Mouse (Mus musculus) hindbrain, embryonic 11.5 days (tissue): ENCODE measurements around the gene Ltb4r2. TPM values are rescaled to one million over a fixed set of nuclear protein-coding genes. Genes with fewer than 3 reads are reported as not detected.
"Not testable (repeated sequence)": the region's sequence is repeated elsewhere in the genome, so short reads cannot be mapped to it uniquely, and the experiment has no call there.

Experiments used
- ATAC-seq: fragments of 200-750 bp; cut with Nextera tagmentation; 2 replicates; pipeline ENCODE4 v1.8.0; 2017; ENCODE audit warnings: mild to moderate bottlenecking, moderate TSS enrichment, moderate library complexity; ENCODE audit not compliant: low FRiP score
- DNase-seq: peaks from one replicate; pipeline ENCODE4 v3.0.0-alpha.2; 2015; ENCODE audit warnings: low spot score
- H3K27ac ChIP-seq: fragments of 300-500 bp; sonication (generic); 2 replicates; pipeline ENCODE4 v1.5.1; 2014; ENCODE audit warnings: mild to moderate bottlenecking, low read depth, low read length
- H3K27me3 ChIP-seq: fragments of 300-500 bp; sonication (generic); 2 replicates; pipeline ENCODE4 v1.6.1; 2014; ENCODE audit warnings: mild to moderate bottlenecking, low read length, moderate library complexity, mixed read lengths; ENCODE audit not compliant: control insufficient read depth, insufficient read depth
- H3K36me3 ChIP-seq: fragments of 300-500 bp; sonication (generic); 2 replicates; pipeline ENCODE4 v1.6.1; 2014; ENCODE audit warnings: mild to moderate bottlenecking, low read length, moderate library complexity, mixed read lengths; ENCODE audit not compliant: control insufficient read depth, insufficient read depth
- H3K4me1 ChIP-seq: fragments of 300-500 bp; sonication (generic); replicated peaks from 2 replicates; pipeline ENCODE4 v1.6.1; 2014; ENCODE audit warnings: low read length, mixed read lengths; ENCODE audit not compliant: control insufficient read depth, insufficient read depth
- H3K4me2 ChIP-seq: fragments of 300-500 bp; sonication (generic); replicated peaks from 2 replicates; pipeline ENCODE4 v1.6.1; 2014; ENCODE audit warnings: mild to moderate bottlenecking, low read depth, low read length
- H3K4me3 ChIP-seq: fragments of 300-500 bp; sonication (generic); 2 replicates; pipeline ENCODE4 v1.5.1; 2014; ENCODE audit warnings: low read depth, low read length
- H3K9ac ChIP-seq: fragments of 300-500 bp; sonication (generic); 2 replicates; pipeline ENCODE4 v1.6.1; 2014; ENCODE audit warnings: low read depth, low read length
- H3K9me3 ChIP-seq: fragments of 300-500 bp; sonication (generic); 2 replicates; pipeline ENCODE4 v1.6.1; 2016; ENCODE audit warnings: low read length; ENCODE audit not compliant: control insufficient read depth
- WGBS: fragments of 180-500 bp; shearing (Covaris S2); extraction: QIAGEN DNeasy Blood & Tissue Kit; methylation state at CpG from one replicate; pipeline ENCODE4 v1.1.7; 2014; 5-methylcytosine and 5-hydroxymethylcytosine counted together
- polyA plus RNA-seq: library from polyadenylated mRNA; unstranded; fragments of >200 nt; fragmentation: Nextera tagmentation; extraction: Ambion mirVana; gene quantifications from 2 replicates; pipeline ENCODE4 v1.2.1, GENCODE M21; 2014

Gene Ltb4r2
- polyA plus RNA-seq, 1 experiment from 2014 or later = 0.62 TPM

DNA sequence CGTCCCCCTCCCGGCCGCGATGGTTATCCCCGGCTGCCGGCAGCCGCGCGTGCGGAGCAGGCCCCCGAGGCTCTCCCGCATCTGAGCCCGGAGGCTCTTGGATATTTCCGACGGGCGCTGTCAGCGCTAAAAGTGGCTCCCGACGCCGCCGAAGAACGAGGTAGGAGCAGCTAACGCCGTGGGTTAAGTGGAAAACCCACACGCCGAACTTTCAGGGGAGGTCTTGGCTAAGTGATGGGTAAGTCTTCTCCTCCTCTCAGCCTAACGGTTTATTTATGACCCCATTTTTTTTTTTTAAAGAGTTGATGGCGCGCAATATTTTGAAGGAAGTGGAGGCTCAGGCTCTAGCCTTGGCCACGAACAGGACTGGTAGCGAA, 15.4 kb upstream of the Ltb4r2 start:
- H3K36me3 ChIP-seq = no peaks in the 10 kb centered on the region
- H3K4me2 ChIP-seq = peak overlapping the region; percentile 71
- DNase-seq = no peak
- ATAC-seq = no peak; the same call in 1 of the 2 replicates
- H3K4me3 ChIP-seq = peak overlapping the region; percentile 93
- peaks cover 3% of the 10 kb centered on the region; the same call in 1 of the 2 replicates for H3K4me1 ChIP-seq
- no peak overlapping the region for H3K27ac ChIP-seq
- peak overlapping the region; percentile 81 for H3K9ac ChIP-seq
- H3K9me3 ChIP-seq = no peaks in the 10 kb centered on the region
- H3K27me3 ChIP-seq = no peaks in the 10 kb centered on the region
- under 1% methylated on average over 31 of the region's 31 CpGs for WGBS

DNA sequence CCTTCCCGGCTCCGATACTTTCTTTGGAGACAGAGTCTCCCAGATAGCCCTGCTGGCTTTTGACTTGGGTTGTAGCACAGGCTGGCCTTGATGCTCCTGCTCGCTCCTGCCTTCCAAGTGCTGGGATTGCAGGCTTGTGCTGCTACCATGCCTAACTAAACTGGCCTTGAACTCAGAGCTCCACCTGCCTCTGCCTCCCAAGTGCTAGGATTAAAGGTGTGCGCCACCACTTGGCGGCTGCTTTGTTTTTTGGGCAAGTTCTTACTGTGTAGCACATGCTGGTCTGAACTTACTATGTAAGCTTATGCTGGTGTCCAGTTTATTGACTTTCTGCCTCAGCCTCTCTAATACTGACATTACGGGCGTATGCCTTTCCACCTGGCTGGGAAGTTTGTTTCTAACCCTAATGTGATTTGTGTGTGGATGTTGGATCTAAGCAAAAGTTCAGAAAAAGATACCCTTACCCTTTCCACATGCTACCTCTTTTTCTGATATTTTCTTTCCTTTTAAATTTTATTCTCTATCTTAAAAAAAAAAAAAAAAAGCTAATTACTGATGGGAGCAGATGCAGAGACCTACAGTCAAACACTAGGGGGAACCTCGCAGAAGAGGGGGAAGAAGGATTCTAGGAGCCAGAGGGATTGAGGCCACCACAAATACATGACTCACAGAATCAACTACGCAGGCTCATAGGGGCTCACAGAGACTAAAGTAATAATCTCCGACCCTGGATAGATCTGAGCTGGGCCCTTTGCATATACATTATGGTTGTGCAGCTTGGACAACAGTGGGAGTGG, 14.0 kb upstream of the Ltb4r2 start:
- no peak overlapping the region for H3K9ac ChIP-seq
- H3K4me1 ChIP-seq = peaks cover 3% of the 10 kb centered on the region; the same call in 1 of the 2 replicates
- DNase-seq (no peak), ATAC-seq (no peak)
- no peak overlapping the region for H3K27ac ChIP-seq
- no peaks in the 10 kb centered on the region for H3K9me3 ChIP-seq
- H3K36me3 ChIP-seq = no peaks in the 10 kb centered on the region
- no peak overlapping the region for H3K4me3 ChIP-seq
- H3K27me3 ChIP-seq = no peaks in the 10 kb centered on the region
- 90% methylated on average over 10 of the region's 10 CpGs for WGBS
- no peak overlapping the region for H3K4me2 ChIP-seq

DNA sequence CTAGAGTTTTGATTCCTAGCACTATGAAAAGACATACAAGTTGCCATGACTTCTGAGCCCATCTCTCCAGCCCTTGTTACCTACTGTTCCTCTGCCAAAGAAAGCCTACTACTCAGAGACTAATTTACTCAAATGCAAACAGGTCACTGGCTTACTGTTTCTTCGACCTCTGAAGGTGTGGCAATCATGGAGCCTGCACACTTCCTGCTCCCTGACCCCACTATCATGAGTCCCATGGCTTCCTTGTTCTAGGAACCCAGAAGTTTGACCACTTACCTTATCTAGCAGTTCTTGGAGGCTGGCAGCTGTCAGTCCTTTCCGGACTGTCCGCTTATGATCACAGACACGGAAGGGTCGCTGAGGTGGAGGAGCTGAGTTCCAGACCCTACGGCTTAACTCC, 3.7 kb upstream of the Ltb4r2 start:
- ATAC-seq (no peak), DNase-seq (no peak)
- Histone ChIP-seq H3K9ac (no peak overlapping the region), H3K9me3 (no peaks in the 10 kb centered on the region), H3K4me2 (no peak overlapping the region), H3K36me3 (peaks cover 15% of the 10 kb centered on the region; the same call in 1 of the 2 replicates), H3K27ac (no peak overlapping the region), H3K4me1 (0 out of 2 replicates have a peak, but pooled peaks cover 5% of the 10 kb centered on the region), H3K4me3 (no peak overlapping the region), H3K27me3 (peaks cover 17% of the 10 kb centered on the region)
- WGBS = 92% methylated on average over 6 of the region's 6 CpGs

DNA sequence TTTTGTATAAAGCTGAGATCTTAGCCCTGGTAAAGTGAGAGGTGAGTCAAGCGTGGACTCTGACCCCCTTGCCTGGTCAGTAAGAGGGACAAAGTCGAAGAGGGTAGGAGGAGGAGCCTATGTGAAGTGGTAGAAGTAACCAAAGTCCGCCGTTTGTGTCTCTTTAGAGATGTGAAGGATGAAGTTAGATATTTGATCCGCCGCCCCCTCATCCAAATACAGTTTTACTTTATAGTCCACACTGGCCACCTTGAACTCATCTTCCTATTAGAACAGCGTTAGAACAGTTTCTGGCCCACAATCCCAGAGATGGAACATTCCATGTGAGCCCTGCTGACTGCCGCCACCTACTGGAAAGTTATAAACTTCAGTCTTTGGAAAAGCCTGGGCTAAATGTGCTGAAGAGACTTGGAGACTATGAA, 2.9 kb upstream of the Ltb4r2 start, which contains the start of gene Cideb:
Gene Cideb (minus strand): TSS at position 96 of the 422 bp plus-strand sequence.
- 13% methylated on average over 8 of the region's 8 CpGs for WGBS
- Histone ChIP-seq H3K4me3 (no peak within 1 kb of the TSS), H3K9ac (no peak within 1 kb of the TSS), H3K27me3 (peaks cover 25% of the 10 kb centered on the region), H3K4me2 (no peak within 1 kb of the TSS), H3K36me3 (0 out of 2 replicates have a peak, but pooled peaks cover 9% of the 10 kb centered on the region), H3K27ac (no peak within 1 kb of the TSS), H3K9me3 (no peaks in the 10 kb centered on the region), H3K4me1 (0 out of 2 replicates have a peak, but pooled peaks cover 5% of the 10 kb centered on the region)
- no peak for ATAC-seq
- peak; percentile 74 for DNase-seq

DNA sequence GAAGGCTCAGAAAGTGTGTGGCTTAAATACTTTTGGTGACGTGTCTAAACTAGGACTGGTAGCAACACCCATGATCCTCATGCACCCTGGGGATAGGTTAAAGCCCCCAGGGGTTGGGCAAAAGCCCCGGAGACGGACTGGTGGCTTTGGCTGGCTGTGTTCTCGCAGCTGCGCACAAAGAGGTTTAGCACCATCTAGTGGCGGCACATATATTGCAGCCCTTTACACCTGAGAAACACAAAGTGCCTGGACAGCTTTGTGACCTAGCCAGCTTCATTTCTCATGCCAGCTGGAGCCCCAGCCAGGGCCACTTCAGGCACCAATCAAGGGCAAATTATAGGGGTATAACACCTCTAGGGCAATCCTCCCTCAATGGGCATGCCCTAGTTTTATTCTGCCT, 1.1 kb upstream of the Ltb4r2 start:
- peak; percentile 88 for DNase-seq
- H3K4me2 ChIP-seq, ATAC-seq, H3K27ac ChIP-seq, H3K9me3 ChIP-seq, H3K4me1 ChIP-seq, H3K9ac ChIP-seq, H3K36me3 ChIP-seq, H3K4me3 ChIP-seq: not testable (repeated sequence)
- peaks cover 36% of the 10 kb centered on the region for H3K27me3 ChIP-seq
- WGBS = 0% methylated on average over 6 of the region's 6 CpGs

DNA sequence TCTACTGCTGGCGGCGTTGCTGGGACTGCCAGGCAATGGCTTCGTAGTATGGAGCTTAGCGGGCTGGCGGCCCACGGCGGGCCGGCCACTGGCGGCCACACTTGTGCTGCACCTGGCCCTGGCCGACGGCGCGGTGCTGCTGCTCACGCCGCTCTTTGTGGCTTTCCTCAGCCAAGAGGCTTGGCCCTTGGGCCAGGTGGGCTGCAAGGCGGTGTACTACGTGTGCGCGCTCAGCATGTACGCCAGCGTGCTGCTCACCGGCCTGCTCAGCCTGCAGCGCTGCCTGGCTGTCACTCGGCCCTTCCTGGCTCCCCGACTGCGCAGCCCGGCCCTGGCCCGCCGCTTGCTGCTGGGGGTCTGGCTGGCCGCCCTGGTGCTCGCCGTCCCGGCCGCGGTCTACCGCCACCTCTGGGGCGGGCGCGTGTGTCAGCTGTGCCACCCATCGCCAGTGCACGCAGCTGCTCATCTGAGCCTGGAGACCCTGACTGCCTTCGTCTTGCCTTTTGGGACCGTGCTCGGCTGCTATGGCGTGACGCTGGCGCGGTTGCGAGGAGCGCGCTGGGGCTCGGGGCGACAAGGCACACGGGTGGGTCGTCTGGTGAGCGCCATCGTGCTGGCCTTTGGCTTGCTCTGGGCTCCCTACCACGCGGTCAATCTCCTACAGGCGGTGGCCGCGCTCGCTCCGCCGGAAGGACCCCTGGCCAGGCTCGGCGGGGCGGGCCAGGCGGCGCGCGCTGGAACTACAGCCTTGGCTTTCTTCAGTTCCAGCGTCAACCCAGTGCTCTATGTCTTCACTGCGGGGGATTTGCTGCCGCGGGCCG, 983 bp downstream of the Ltb4r2 start:
- peaks cover 48% of the 10 kb centered on the region for H3K27me3 ChIP-seq
- no peaks in the 10 kb centered on the region for H3K36me3 ChIP-seq
- peak overlapping the region; percentile 9; the same call in 1 of the 2 replicates for H3K27ac ChIP-seq
- H3K9me3 ChIP-seq = no peaks in the 10 kb centered on the region
- DNase-seq = peak; percentile 77
- peak overlapping the region; percentile 94 for H3K4me2 ChIP-seq
- H3K4me1 ChIP-seq = 0 out of 2 replicates have a peak, but pooled peaks cover 5% of the 10 kb centered on the region
- H3K4me3 ChIP-seq = peak overlapping the region; percentile 46
- peak; percentile 73 for ATAC-seq
- WGBS = under 1% methylated on average over 74 of the region's 77 CpGs
- H3K9ac ChIP-seq = peak overlapping the region; percentile 70

DNA sequence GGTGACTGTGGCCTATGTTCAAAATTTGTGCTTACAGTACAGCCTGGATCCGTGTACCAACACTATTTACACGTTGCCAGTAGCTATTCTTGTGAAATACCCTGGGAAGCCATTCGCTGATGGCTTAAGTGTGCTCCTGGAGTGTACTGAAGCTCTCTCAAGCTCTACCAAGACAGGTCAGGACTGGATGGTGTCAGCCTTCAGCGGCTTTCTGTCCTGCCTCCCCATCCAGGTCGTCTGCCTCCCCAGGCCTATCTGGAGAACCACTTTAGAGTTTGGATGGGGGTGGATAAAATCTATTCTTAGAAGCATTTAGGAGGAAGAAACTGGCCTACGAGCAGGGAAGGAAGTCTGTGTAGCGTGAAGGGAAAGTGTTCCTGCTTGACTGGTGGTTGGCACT, 1.9 kb downstream of the Ltb4r2 start:
- ATAC-seq (no peak), DNase-seq (no peak)
- no peak overlapping the region for H3K4me3 ChIP-seq
- peaks cover 56% of the 10 kb centered on the region for H3K27me3 ChIP-seq
- no peaks in the 10 kb centered on the region for H3K9me3 ChIP-seq
- H3K4me2 ChIP-seq = no peak overlapping the region
- H3K27ac ChIP-seq = no peak overlapping the region
- WGBS = 71% methylated on average over 7 of the region's 7 CpGs
- H3K36me3 ChIP-seq = no peaks in the 10 kb centered on the region
- H3K9ac ChIP-seq = no peak overlapping the region
- 0 out of 2 replicates have a peak, but pooled peaks cover 7% of the 10 kb centered on the region for H3K4me1 ChIP-seq

DNA sequence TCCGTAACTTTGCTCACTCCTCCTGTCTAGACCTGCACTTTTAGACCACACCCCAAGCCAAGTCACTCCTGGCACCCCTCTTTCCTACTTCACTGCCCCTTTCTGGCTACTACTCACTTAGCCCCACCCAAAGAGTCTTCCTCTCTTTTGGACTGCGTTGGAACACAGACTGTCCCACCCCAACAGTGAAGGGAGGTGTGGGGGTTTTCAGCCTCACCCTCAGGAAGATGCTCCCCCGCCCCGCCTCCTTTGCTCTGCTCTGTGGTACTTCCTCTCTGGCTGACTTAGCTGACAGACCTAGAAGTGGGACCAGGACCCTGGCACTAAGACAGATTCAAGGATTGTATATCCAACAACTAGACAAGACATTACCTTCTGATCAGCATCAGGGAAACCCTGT, 4.5 kb downstream of the Ltb4r2 start, which contains the start of gene Ltb4r1:
Gene Ltb4r1 (plus strand): TSS at position 267 of the 400 bp plus-strand sequence.
- no peak within 1 kb of the TSS for H3K4me3 ChIP-seq
- H3K27me3 ChIP-seq = peaks cover 64% of the 10 kb centered on the region
- no peak for DNase-seq
- no peak for ATAC-seq
- no peak within 1 kb of the TSS for H3K4me2 ChIP-seq
- no peak within 1 kb of the TSS for H3K9ac ChIP-seq
- H3K9me3 ChIP-seq = no peaks in the 10 kb centered on the region
- H3K36me3 ChIP-seq = no peaks in the 10 kb centered on the region
- 79% methylated on average over 4 of the region's 4 CpGs for WGBS
- H3K27ac ChIP-seq = no peak within 1 kb of the TSS
- 0 out of 2 replicates have a peak, but pooled peaks cover 7% of the 10 kb centered on the region for H3K4me1 ChIP-seq
